Comparison of ENCODE assay signal across 8 mouse cellular contexts in the genomic region with DNA sequence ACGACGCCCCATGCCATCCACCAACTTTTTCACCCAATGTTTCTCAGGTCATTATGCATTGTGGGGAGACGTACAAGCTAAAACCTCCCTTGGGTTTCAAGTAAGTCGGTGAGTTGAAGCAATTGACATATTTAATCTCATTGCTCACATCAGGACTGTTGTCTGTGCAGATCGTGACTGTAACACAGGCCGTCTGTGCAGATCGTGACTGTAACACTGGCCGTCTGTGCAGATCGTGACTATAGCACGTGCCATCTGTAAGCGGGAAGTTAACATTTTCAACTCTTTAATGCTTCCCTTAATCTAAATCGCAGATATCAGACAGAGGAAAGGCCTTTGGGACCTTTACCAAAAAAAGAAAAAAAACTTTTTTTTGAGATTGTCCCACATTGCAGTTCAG. TPM values are rescaled to one million over a fixed set of nuclear protein-coding genes. Genes with fewer than 3 reads are reported as not detected.
A peak's percentile ranks its signal among the peaks of the same experiment; 100 is the strongest.
DNase-seq lines count a peak whose midpoint lies in the region; ATAC-seq and TF ChIP-seq lines count a peak whose summit lies in the region.

No protein-coding gene starts in this region.

- H3K79me2 ChIP-seq in MEL (ENCODE audit: control insufficient read depth, insufficient read depth, low read length, poor library complexity) = peaks cover 8% of the 10 kb centered on the region

- H3K27ac ChIP-seq in heart, embryonic 15.5 days = peak overlapping the region; percentile 86
- H3K27ac ChIP-seq in MEL (ENCODE audit: control insufficient read depth, low read depth, low read length) = peak overlapping the region; percentile 85
- peak overlapping the region; percentile 73; the same call in 1 of the 2 replicates for H3K27ac ChIP-seq in forebrain, postnatal 0 days (ENCODE audit: low read depth, low read length)
- 0 out of 2 replicates have a peak overlapping the region, but pooled peaks have one; percentile 22 for H3K27ac ChIP-seq in midbrain, embryonic 11.5 days (ENCODE audit: low read depth, low read length)

- intact Hi-C loops in left cerebral cortex, postnatal 10 days (cut with DNase I) = no loop called here

- no peak for TF ChIP-seq EP300 in MEL (IDR thresholded peaks at IDR 0.05; ENCODE audit: low read depth in 1 of 2, low read length in 2 of 2)

- DNase-seq in heart, adult 18-20 months = no peak
- peak; percentile 73 for DNase-seq in MEL (ENCODE audit: low read depth, low spot score)
- no peak for DNase-seq in forebrain, postnatal 0 days
- peak; percentile 90 for DNase-seq in midbrain, embryonic 11.5 days (ENCODE audit: low spot score, missing footprints)
- DNase-seq in cerebellum, postnatal 36 days = no peak
- DNase-seq in left cerebral cortex, postnatal 10 days (ENCODE audit: extremely low spot score in 1 of 2, low spot score in 2 of 2) = no peak
- DNase-seq in layer of hippocampus, postnatal 36 days = no peak

- 13% methylated on average over 12 of the region's 12 CpGs for WGBS in heart, embryonic 15.5 days
- 16% methylated on average over 12 of the region's 12 CpGs for WGBS in forebrain, postnatal 0 days
- WGBS in midbrain, embryonic 11.5 days = 21% methylated on average over 12 of the region's 12 CpGs

- no peak for ATAC-seq in heart, embryonic 15.5 days (replicated peaks; ENCODE audit: insufficient number of reproducible peaks, insufficient read depth, low FRiP score, low read depth)
- ATAC-seq in forebrain, postnatal 0 days = no peak
- ATAC-seq in midbrain, embryonic 11.5 days (ENCODE audit: low FRiP score) = no peak

- H3K4me2 ChIP-seq in heart, embryonic 15.5 days = peak overlapping the region; percentile 69
- H3K4me2 ChIP-seq in forebrain, postnatal 0 days (ENCODE audit: low read depth) = peak overlapping the region; percentile 76
- peak overlapping the region; percentile 55 for H3K4me2 ChIP-seq in midbrain, embryonic 11.5 days

- TF ChIP-seq CTCF in MEL (IDR thresholded peaks at IDR 0.05 in 2 of 3, conservative IDR thresholded peaks at IDR 0.05 in 1 of 3; ENCODE audit: control insufficient read depth in 1 of 3, insufficient read depth in 1 of 3, low read depth in 2 of 3, low read length in 3 of 3, poor library complexity in 1 of 3, severe bottlenecking in 1 of 3) = no peak
- TF ChIP-seq CTCF in forebrain, postnatal 0 days (IDR thresholded peaks at IDR 0.05; ENCODE audit: low read depth) = no peak

- H3K36me3 ChIP-seq in heart, embryonic 15.5 days = no peaks in the 10 kb centered on the region
- peaks cover 0 to 19% of the 10 kb centered on the region in 2 experiments; a peak in 2 of 4 replicates for H3K36me3 ChIP-seq in MEL (ENCODE audit: control insufficient read depth in 1 of 2, insufficient read depth in 2 of 2, low read length in 2 of 2)
- H3K36me3 ChIP-seq in forebrain, postnatal 0 days (ENCODE audit: insufficient read depth) = no peaks in the 10 kb centered on the region
- H3K36me3 ChIP-seq in midbrain, embryonic 11.5 days (ENCODE audit: control insufficient read depth, insufficient read depth, low read length) = no peaks in the 10 kb centered on the region

- H3K9ac ChIP-seq in heart, embryonic 15.5 days = peak overlapping the region; percentile 68
- peak overlapping the region; percentile 79 for H3K9ac ChIP-seq in MEL (ENCODE audit: control insufficient read depth, low read depth, low read length, poor library complexity, severe bottlenecking)
- peak overlapping the region; percentile 70 for H3K9ac ChIP-seq in forebrain, postnatal 0 days
- H3K9ac ChIP-seq in midbrain, embryonic 11.5 days (ENCODE audit: low read length) = peak overlapping the region; percentile 65

- no peak for TF ChIP-seq RAD21 in MEL (IDR thresholded peaks at IDR 0.05; ENCODE audit: low read depth, low read length)

- no peaks in the 10 kb centered on the region for H3K27me3 ChIP-seq in heart, embryonic 15.5 days
- no peaks in the 10 kb centered on the region for H3K27me3 ChIP-seq in MEL (ENCODE audit: control insufficient read depth in 1 of 2, insufficient read depth in 2 of 2, low read length in 2 of 2)
- no peaks in the 10 kb centered on the region for H3K27me3 ChIP-seq in forebrain, postnatal 0 days (ENCODE audit: insufficient read depth, low read length)
- no peaks in the 10 kb centered on the region for H3K27me3 ChIP-seq in midbrain, embryonic 11.5 days (ENCODE audit: control insufficient read depth, insufficient read depth, low read length)

- no peaks in the 10 kb centered on the region for H3K9me3 ChIP-seq in heart, embryonic 15.5 days (replicated peaks)
- H3K9me3 ChIP-seq in MEL (replicated peaks; ENCODE audit: insufficient read depth, low read length) = no peaks in the 10 kb centered on the region
- no peaks in the 10 kb centered on the region for H3K9me3 ChIP-seq in forebrain, postnatal 0 days (ENCODE audit: low read length)
- H3K9me3 ChIP-seq in midbrain, embryonic 11.5 days (ENCODE audit: control insufficient read depth, low read length) = no peaks in the 10 kb centered on the region

- no peak for TF ChIP-seq POLR2A in MEL (IDR thresholded peaks at IDR 0.05; ENCODE audit: control insufficient read depth in 1 of 2, insufficient read depth in 1 of 2, low read depth in 1 of 2, low read length in 2 of 2, poor library complexity in 1 of 2)

- peak overlapping the region; percentile 70 for H3K4me3 ChIP-seq in heart, embryonic 15.5 days
- H3K4me3 ChIP-seq in MEL (ENCODE audit: control insufficient read depth in 1 of 2, insufficient read depth in 1 of 2, low read depth in 2 of 2, low read length in 2 of 2) = peak overlapping the region; percentile 49 to 62
- H3K4me3 ChIP-seq in forebrain, postnatal 0 days (ENCODE audit: low read depth, low read length) = peak overlapping the region; percentile 58
- peak overlapping the region; percentile 51 for H3K4me3 ChIP-seq in midbrain, embryonic 11.5 days (ENCODE audit: low read depth, low read length)

- peaks cover 20% of the 10 kb centered on the region for H3K4me1 ChIP-seq in heart, embryonic 15.5 days (replicated peaks)
- peaks cover 8 to 27% of the 10 kb centered on the region in 2 experiments for H3K4me1 ChIP-seq in MEL (ENCODE audit: control insufficient read depth in 1 of 2, insufficient read depth in 2 of 2, low read length in 2 of 2)
- H3K4me1 ChIP-seq in forebrain, postnatal 0 days (ENCODE audit: insufficient read depth) = peaks cover 4% of the 10 kb centered on the region
- peaks cover 12% of the 10 kb centered on the region for H3K4me1 ChIP-seq in midbrain, embryonic 11.5 days (ENCODE audit: control insufficient read depth, insufficient read depth, low read length)

TF ChIP-seq in MEL, 35 proteins besides CTCF, POLR2A, EP300 and RAD21 (continues in another document):
- TF ChIP-seq BHLHE40 (IDR thresholded peaks at IDR 0.05; ENCODE audit: borderline replicate concordance, low read depth, low read length) (peak; percentile 96), MYC (IDR thresholded peaks at IDR 0.05; ENCODE audit: low read depth, low read length) (peak; percentile 92), E2F4 (IDR thresholded peaks at IDR 0.05; ENCODE audit: borderline replicate concordance, low read depth, low read length) (peak; percentile 43; the same call in 1 of the 2 replicates), KAT2A (conservative IDR thresholded peaks at IDR 0.05; ENCODE audit: low read depth, low read length) (no peak), TAL1 (IDR thresholded peaks at IDR 0.05; ENCODE audit: low read length) (no peak), JUND (IDR thresholded peaks at IDR 0.05; ENCODE audit: low read depth, low read length) (no peak), CHD2 (IDR thresholded peaks at IDR 0.05; ENCODE audit: low read length) (no peak), USF1 (IDR thresholded peaks at IDR 0.05; ENCODE audit: low read depth, low read length) (peak; percentile 61; the same call in 1 of the 2 replicates), TCF12 (IDR thresholded peaks at IDR 0.05; ENCODE audit: low read depth, low read length) (no peak), MXI1 (IDR thresholded peaks at IDR 0.05; ENCODE audit: low read depth, low read length) (peak; percentile 84), UBTF (IDR thresholded peaks at IDR 0.05; ENCODE audit: borderline replicate concordance, insufficient read depth, low read depth, low read length) (no peak), RCOR1 (IDR thresholded peaks at IDR 0.05; ENCODE audit: low read depth, low read length) (no peak), MEF2A (IDR thresholded peaks at IDR 0.05; ENCODE audit: extremely low read depth, insufficient replicate concordance, low read depth, low read length, poor library complexity, severe bottlenecking) (no peak), SIN3A (IDR thresholded peaks at IDR 0.05; ENCODE audit: low read length) (no peak; the same call in 1 of the 2 replicates), ETS1 (IDR thresholded peaks at IDR 0.05; ENCODE audit: low read depth, low read length) (no peak), POLR2AphosphoS5 (IDR thresholded peaks at IDR 0.05; ENCODE audit: borderline replicate concordance, low read depth, low read length) (no peak; the same call in 1 of the 2 replicates), MAX (IDR thresholded peaks at IDR 0.05; ENCODE audit: low read length) (peak; percentile 97)

RNA-seq across cellular contexts. Expression of a gene that starts 0.5 kb away (rescaled TPM):
- polyA plus RNA-seq in heart, embryonic 15.5 days (2015; fragmentation: Nextera tagmentation; extraction: Ambion mirVana) = 287 and 319 TPM in 2 replicates
- 100 to 1,000 TPM; 270 to 278 TPM for total RNA-seq in heart, adult 18-20 months (2021)
- total RNA-seq in MEL (2012; rRNA removed) = 438 and 445 TPM in 2 replicates
- polyA plus RNA-seq in MEL (2012; ENCODE audit: insufficient read depth in 1 of 2, insufficient read length in 2 of 2, low read depth in 1 of 2, low replicate concordance in 2 of 2, missing spikeins in 1 of 2) = 100 to 1,000 TPM in 1 of 2 experiments, not detected in 1; 480 TPM
- total RNA-seq in forebrain, postnatal 0 days (2014; rRNA removed) = 197 and 258 TPM in 2 replicates
- polyA plus RNA-seq in forebrain, postnatal 0 days (2015; fragmentation: Nextera tagmentation; extraction: Ambion mirVana) = 439 and 481 TPM in 2 replicates
- polyA plus RNA-seq in midbrain, embryonic 11.5 days (2014; fragmentation: Nextera tagmentation; extraction: Ambion mirVana) = 383 and 406 TPM in 2 replicates
- total RNA-seq in left cerebral cortex, postnatal 10 days (2021) = 100 to 1,000 TPM; 213 to 216 TPM
- total RNA-seq in layer of hippocampus, postnatal 36 days (2021) = 100 to 1,000 TPM; 220 to 235 TPM

RNA-seq across cellular contexts. Expression of a gene that starts 0.6 kb away (rescaled TPM):
- polyA plus RNA-seq in heart, embryonic 15.5 days (2015; fragmentation: Nextera tagmentation; extraction: Ambion mirVana) = 2.0 and 2.6 TPM in 2 replicates
- under 1 TPM; 0.12 to 0.46 TPM for total RNA-seq in heart, adult 18-20 months (2021)
- not detected in 2 replicates for total RNA-seq in MEL (2012; rRNA removed)
- polyA plus RNA-seq in MEL (2012; ENCODE audit: insufficient read depth in 1 of 2, insufficient read length in 2 of 2, low read depth in 1 of 2, low replicate concordance in 2 of 2, missing spikeins in 1 of 2) = under 1 TPM in 1 of 2 experiments, not detected in 1; 0.14 TPM
- total RNA-seq in forebrain, postnatal 0 days (2014; rRNA removed) = 0.19 and 1.2 TPM in 2 replicates
- polyA plus RNA-seq in forebrain, postnatal 0 days (2015; fragmentation: Nextera tagmentation; extraction: Ambion mirVana) = 0.11 and 0.36 TPM in 2 replicates
- polyA plus RNA-seq in midbrain, embryonic 11.5 days (2014; fragmentation: Nextera tagmentation; extraction: Ambion mirVana) = 0.18 and 0.30 TPM in 2 replicates
- under 1 TPM; 0.36 to 0.47 TPM for total RNA-seq in left cerebral cortex, postnatal 10 days (2021)
- under 1 TPM; 0.61 to 1.00 TPM for total RNA-seq in layer of hippocampus, postnatal 36 days (2021)

Comparison
In these comparisons a context has a peak if more than half of its experiments do, and no peak if none do; other contexts are left out.
1. H3K27ac ChIP-seq: peak in every context shown above with its lines; median percentile 86 in heart, embryonic 15.5 days; 85 in MEL; 73 in forebrain, postnatal 0 days; 22 in midbrain, embryonic 11.5 days.
2. DNase-seq: peak in MEL (single experiment) and midbrain, embryonic 11.5 days (single experiment); none in heart, adult 18-20 months (0 of 2), forebrain, postnatal 0 days (single experiment), cerebellum, postnatal 36 days (0 of 2), left cerebral cortex, postnatal 10 days (0 of 2) and layer of hippocampus, postnatal 36 days (0 of 2).
3. Peak in every context shown above with its lines, with median percentiles within 50 percentile points of each other: H3K4me2 ChIP-seq, H3K4me3 ChIP-seq and H3K9ac ChIP-seq.